Mouse (Mus musculus) myocyte (in vitro differentiated cells): ENCODE results near the gene Ubap2. TPM values are rescaled to one million over a fixed set of nuclear protein-coding genes. Genes with fewer than 3 reads are reported as not detected.

Experiments
- H3K27me3 ChIP-seq: one replicate; pipeline ENCODE4 v1.6.1; 2011; ENCODE audit not compliant: control insufficient read depth, insufficient read depth, insufficient read length
- H3K36me3 ChIP-seq: one replicate; pipeline ENCODE4 v1.6.1; 2011; ENCODE audit not compliant: control insufficient read depth, insufficient read depth
- H3K4me2 ChIP-seq: one replicate; pipeline ENCODE4 v1.6.1; 2011; ENCODE audit warnings: low read depth, control low read depth
- H3K4me3 ChIP-seq: one replicate; pipeline ENCODE4 v1.5.1; 2011; ENCODE audit warnings: mild to moderate bottlenecking, control low read depth, moderate library complexity
- H3K79me2 ChIP-seq: one replicate; pipeline ENCODE4 v1.6.1; 2011; ENCODE audit not compliant: control insufficient read depth, insufficient read depth
- H3ac ChIP-seq: one replicate; pipeline ENCODE4 v1.6.1; 2011; ENCODE audit not compliant: control insufficient read depth, insufficient read length
- CEBPB ChIP-seq: IDR thresholded peaks from 2 replicates; pipeline ENCODE4 v1.6.1; 2011; ENCODE audit warnings: mild to moderate bottlenecking, moderate library complexity; ENCODE audit not compliant: poor library complexity, insufficient read depth, severe bottlenecking
- E2F4 ChIP-seq: IDR thresholded peaks from one replicate; pipeline ENCODE4 v1.6.1; 2011; ENCODE audit warnings: mild to moderate bottlenecking, control low read depth, moderate library complexity; ENCODE audit not compliant: insufficient read depth
- MAX ChIP-seq: IDR thresholded peaks from one replicate; pipeline ENCODE4 v1.6.1; 2011; ENCODE audit warnings: low read depth, mild to moderate bottlenecking, control low read depth
- MYOD1 ChIP-seq, 3 experiments: IDR thresholded peaks; one replicate each; pipeline ENCODE4 v1.6.1; 2011; ENCODE audit warnings: control low read depth in 2 of 3, low read depth in 2 of 3, mild to moderate bottlenecking in 2 of 3, moderate library complexity in 1 of 3; ENCODE audit not compliant: insufficient read length in 2 of 3, control insufficient read depth in 1 of 3
- MYOG ChIP-seq, 3 experiments: IDR thresholded peaks; one replicate each; pipeline ENCODE4 v1.6.1; 2011; ENCODE audit warnings: control low read depth in 2 of 3, low read depth in 2 of 3, mild to moderate bottlenecking in 2 of 3; ENCODE audit not compliant: insufficient read length in 2 of 3, control insufficient read depth in 1 of 3, insufficient read depth in 1 of 3
- POLR2A ChIP-seq: IDR thresholded peaks from one replicate; pipeline ENCODE4 v1.6.1; 2011; ENCODE audit warnings: low read depth, mild to moderate bottlenecking, control low read depth, moderate library complexity; ENCODE audit not compliant: insufficient read length
- POLR2AphosphoS2 ChIP-seq: IDR thresholded peaks from one replicate; pipeline ENCODE4 v1.6.1; 2011; ENCODE audit warnings: low read depth, control low read depth; ENCODE audit not compliant: insufficient read length
- REST ChIP-seq: IDR thresholded peaks from one replicate; pipeline ENCODE4 v1.6.1; 2011; ENCODE audit warnings: mild to moderate bottlenecking, control low read depth, moderate library complexity; ENCODE audit not compliant: insufficient read depth, insufficient read length
- SRF ChIP-seq: IDR thresholded peaks from one replicate; pipeline ENCODE4 v1.6.1; 2011; ENCODE audit warnings: low read depth; ENCODE audit not compliant: control insufficient read depth, insufficient read length
- TCF12 ChIP-seq: IDR thresholded peaks from one replicate; pipeline ENCODE4 v1.6.1; 2011; ENCODE audit warnings: mild to moderate bottlenecking, control low read depth; ENCODE audit not compliant: poor library complexity, insufficient read depth, severe bottlenecking
- TCF3 ChIP-seq: IDR thresholded peaks from one replicate; pipeline ENCODE4 v1.6.1; 2011; ENCODE audit warnings: low read depth, control low read depth; ENCODE audit not compliant: insufficient read length
- USF1 ChIP-seq: IDR thresholded peaks from one replicate; pipeline ENCODE4 v1.6.1; 2011; ENCODE audit warnings: low read depth, mild to moderate bottlenecking, control low read depth, moderate library complexity
- polyA plus RNA-seq: library from polyadenylated mRNA; unstranded; fragments of >200 nt; fragmentation: generic; extraction: Trizol; gene quantifications from one replicate; pipeline ENCODE4 v1.2.1, GENCODE M21; 2012; ENCODE audit warnings: missing spikeins

Gene Ubap2
- polyA plus RNA-seq, 1 experiment = 71.5 TPM

- Histone ChIP-seq H3K4me2 (peak overlapping the region; percentile 58), H3K79me2 (peaks cover 90% of the 10 kb centered on the region), H3K4me3 (no peak overlapping the region), H3ac (no peak overlapping the region), H3K36me3 (no peaks in the 10 kb centered on the region), H3K27me3 (no peaks in the 10 kb centered on the region)
- TF ChIP-seq SRF (peak; percentile 69), MYOG (IDR thresholded peaks at IDR 0.05; ENCODE audit: control insufficient read depth in 1 of 3, insufficient read depth in 1 of 3, insufficient read length in 2 of 3, low read depth in 2 of 3) (peak; percentile 97 to 99 (median 99)), POLR2A (peak; percentile 23), REST (no peak), USF1 (no peak), TCF12 (peak; percentile 94), POLR2AphosphoS2 (no peak), TCF3 (peak; percentile 91), E2F4 (no peak), CEBPB (no peak), MYOD1 (IDR thresholded peaks at IDR 0.05; ENCODE audit: control insufficient read depth in 1 of 3, insufficient read length in 2 of 3, low read depth in 2 of 3) (peak; percentile 83 to 98 (median 98)), MAX (no peak)
Measured at GRCm38 (mm10) chr4:41257752-41258151, 17.2 kb downstream of the Ubap2 start.

GRCm38 (mm10) chr4:41255564-41256210, 19.3 kb downstream of the Ubap2 start:
- TF ChIP-seq SRF = no peak
- Histone ChIP-seq H3K36me3 (peaks cover 9% of the 10 kb centered on the region), H3K27me3 (no peaks in the 10 kb centered on the region), H3ac (no peak overlapping the region), H3K4me2 (peak overlapping the region; percentile 70), H3K79me2 (peaks cover 93% of the 10 kb centered on the region), H3K4me3 (no peak overlapping the region)

GRCm38 (mm10) chr4:41253756-41254155, 21.2 kb downstream of the Ubap2 start:
- Histone ChIP-seq H3K27me3 (no peaks in the 10 kb centered on the region), H3ac (no peak overlapping the region), H3K4me3 (no peak overlapping the region), H3K36me3 (peaks cover 23% of the 10 kb centered on the region), H3K79me2 (peaks cover 94% of the 10 kb centered on the region), H3K4me2 (no peak overlapping the region)
- TF ChIP-seq E2F4 (no peak), USF1 (no peak), MYOG (IDR thresholded peaks at IDR 0.05; ENCODE audit: control insufficient read depth in 1 of 3, insufficient read depth in 1 of 3, insufficient read length in 2 of 3, low read depth in 2 of 3) (no peak), POLR2AphosphoS2 (no peak), POLR2A (no peak), MAX (no peak), TCF12 (no peak), TCF3 (no peak), CEBPB (no peak), MYOD1 (IDR thresholded peaks at IDR 0.05; ENCODE audit: control insufficient read depth in 1 of 3, insufficient read length in 2 of 3, low read depth in 2 of 3) (no peak), SRF (no peak), REST (no peak)

GRCm38 (mm10) chr4:41245408-41245807, 29.5 kb downstream of the Ubap2 start:
- no peak overlapping the region for H3K4me2 ChIP-seq
- H3ac ChIP-seq = no peak overlapping the region
- H3K79me2 ChIP-seq = peaks cover 95% of the 10 kb centered on the region
- no peak overlapping the region for H3K4me3 ChIP-seq
- no peaks in the 10 kb centered on the region for H3K27me3 ChIP-seq
- H3K36me3 ChIP-seq = peaks cover 50% of the 10 kb centered on the region
- no peak for TF ChIP-seq USF1
- no peak for TF ChIP-seq MYOD1 (IDR thresholded peaks at IDR 0.05; ENCODE audit: control insufficient read depth in 1 of 3, insufficient read length in 2 of 3, low read depth in 2 of 3)
- TF ChIP-seq POLR2AphosphoS2 = no peak
- no peak for TF ChIP-seq TCF3
- TF ChIP-seq POLR2A = no peak
- no peak for TF ChIP-seq SRF
- no peak for TF ChIP-seq MYOG (IDR thresholded peaks at IDR 0.05; ENCODE audit: control insufficient read depth in 1 of 3, insufficient read depth in 1 of 3, insufficient read length in 2 of 3, low read depth in 2 of 3)
- TF ChIP-seq CEBPB = no peak
- TF ChIP-seq TCF12 = no peak
- no peak for TF ChIP-seq E2F4
- TF ChIP-seq MAX = no peak
- TF ChIP-seq REST = no peak

- TF ChIP-seq TCF12 (no peak), E2F4 (no peak), REST (no peak), POLR2AphosphoS2 (no peak), TCF3 (no peak), MYOD1 (IDR thresholded peaks at IDR 0.05; ENCODE audit: control insufficient read depth in 1 of 3, insufficient read length in 2 of 3, low read depth in 2 of 3) (no peak), POLR2A (no peak), MAX (no peak), CEBPB (no peak), MYOG (IDR thresholded peaks at IDR 0.05; ENCODE audit: control insufficient read depth in 1 of 3, insufficient read depth in 1 of 3, insufficient read length in 2 of 3, low read depth in 2 of 3) (no peak)
- Histone ChIP-seq H3K27me3 (no peaks in the 10 kb centered on the region), H3K79me2 (peaks cover 97% of the 10 kb centered on the region), H3K4me2 (no peak overlapping the region), H3K36me3 (peaks cover 28% of the 10 kb centered on the region), H3K4me3 (no peak overlapping the region), H3ac (no peak overlapping the region)
Measured at GRCm38 (mm10) chr4:41240916-41241315, 34.0 kb downstream of the Ubap2 start.
